In genomic region chr11:88510282-88510850, GRCm38 (mm10) we compare ENCODE assay signal across 23 mouse cellular contexts.
A peak's percentile ranks its signal among the peaks of the same experiment; 100 is the strongest.
DNase-seq lines count a peak whose midpoint lies in the region; ATAC-seq and TF ChIP-seq lines count a peak whose summit lies in the region.
"Had no signal": no experiment of that assay in that cellular context is flagged by ENCODE, and none has a peak within 500 bp of the region (broad histone marks: within the 10 kb centered on the region; RNA-seq: fewer than 3 reads in every experiment).

No protein-coding gene starts in this region.

- H3K4me2 ChIP-seq in intestine, embryonic 15.5 days (replicated peaks): no peak overlapping the region
- H3K4me2 ChIP-seq: hindbrain, embryonic 14.5 days; kidney, embryonic 15.5 days; limb, embryonic 12.5 days; lung, embryonic 15.5 days; midbrain, embryonic 13.5 days; neural tube, embryonic 15.5 days; stomach, embryonic 15.5 days had no signal

- H3K4me1 ChIP-seq in liver, adult 2 months (ENCODE audit: control insufficient read depth, insufficient read depth, low read length): peaks cover 15% of the 10 kb centered on the region
- H3K4me1 ChIP-seq in intestine, embryonic 15.5 days (replicated peaks): peaks cover 10% of the 10 kb centered on the region
- H3K4me1 ChIP-seq in thymus, adult 2 months (replicated peaks; ENCODE audit: control insufficient read depth, insufficient read depth, low read length): peaks cover 4% of the 10 kb centered on the region

- H3K9me3 ChIP-seq in intestine, embryonic 15.5 days: no peaks in the 10 kb centered on the region
- H3K9me3 ChIP-seq: kidney, embryonic 15.5 days; limb, embryonic 12.5 days; lung, embryonic 15.5 days; midbrain, embryonic 13.5 days; neural tube, embryonic 15.5 days; stomach, embryonic 15.5 days had no signal

- DNase-seq in gastrocnemius, adult 2 months: peak; percentile 64
- no peak for DNase-seq in gastrocnemius, postnatal 4 days (ENCODE audit: low spot score in 2 of 2)
- peak; percentile 76 for DNase-seq in liver, adult 2 months (ENCODE audit: extremely low read depth, low read depth, low spot score)
- no peak for DNase-seq in liver
- DNase-seq in cerebellum, adult 9-11 months: peak; percentile 60
- DNase-seq in gastrocnemius, postnatal 25 days: peak; percentile 37
- DNase-seq in thymus, adult 2 months: no peak
- DNase-seq: adrenal gland, postnatal 14 days; heart, adult 11 months; kidney, postnatal 4 days; right cerebral cortex, postnatal 14 days had no signal

- H3K36me3 ChIP-seq in liver, adult 2 months (ENCODE audit: control insufficient read depth, insufficient read depth, low read length): no peaks in the 10 kb centered on the region
- H3K36me3 ChIP-seq in intestine, embryonic 15.5 days: no peaks in the 10 kb centered on the region
- H3K36me3 ChIP-seq in thymus, adult 2 months (ENCODE audit: control insufficient read depth, insufficient read depth, low read length): no peaks in the 10 kb centered on the region
- H3K36me3 ChIP-seq: lung, embryonic 15.5 days; midbrain, embryonic 13.5 days; neural tube, embryonic 15.5 days; stomach, embryonic 15.5 days had no signal

- no peak overlapping the region for H3K9ac ChIP-seq in liver, adult 2 months (ENCODE audit: low read depth, low read length)
- no peak overlapping the region for H3K9ac ChIP-seq in intestine, embryonic 15.5 days
- H3K9ac ChIP-seq: hindbrain, embryonic 14.5 days; kidney, embryonic 15.5 days; limb, embryonic 12.5 days; liver, embryonic 14.5 days; lung, embryonic 15.5 days; midbrain, embryonic 13.5 days; neural tube, embryonic 15.5 days; stomach, embryonic 15.5 days had no signal

- H3K27ac ChIP-seq in gastrocnemius, adult 2 months: peak overlapping the region; percentile 63; the same call in 1 of the 2 replicates
- H3K27ac ChIP-seq in liver, adult 2 months (replicated peaks; ENCODE audit: insufficient read depth, low read depth, low read length): no peak overlapping the region
- H3K27ac ChIP-seq in intestine, embryonic 15.5 days: no peak overlapping the region
- no peak overlapping the region for H3K27ac ChIP-seq in thymus, adult 2 months (ENCODE audit: control insufficient read depth, insufficient read depth, low read length)
- H3K27ac ChIP-seq: hindbrain, embryonic 14.5 days; kidney, embryonic 15.5 days; limb, embryonic 12.5 days; liver, embryonic 14.5 days; lung, embryonic 15.5 days; macrophage; neural tube, embryonic 15.5 days; stomach, embryonic 15.5 days had no signal

- no peak overlapping the region for H3K4me3 ChIP-seq in gastrocnemius, adult 2 months
- no peak overlapping the region for H3K4me3 ChIP-seq in liver, adult 2 months (ENCODE audit: insufficient read depth, low read depth, low read length)
- H3K4me3 ChIP-seq in intestine, embryonic 15.5 days (replicated peaks): no peak overlapping the region
- H3K4me3 ChIP-seq in thymus, adult 2 months (ENCODE audit: control insufficient read depth, insufficient read depth, low read length): no peak overlapping the region
- H3K4me3 ChIP-seq: kidney, embryonic 15.5 days; limb, embryonic 12.5 days; lung, embryonic 15.5 days; midbrain, embryonic 13.5 days; neural tube, embryonic 15.5 days; stomach, embryonic 15.5 days had no signal

- H3K79me2 ChIP-seq in liver, adult 2 months (ENCODE audit: control insufficient read depth, insufficient read depth, low read length): no peaks in the 10 kb centered on the region; the same call in 1 of the 2 replicates

- no peaks in the 10 kb centered on the region for H3K27me3 ChIP-seq in liver, adult 2 months (ENCODE audit: control insufficient read depth, insufficient read depth, low read length)
- no peaks in the 10 kb centered on the region for H3K27me3 ChIP-seq in intestine, embryonic 15.5 days (replicated peaks)
- no peaks in the 10 kb centered on the region for H3K27me3 ChIP-seq in thymus, adult 2 months (ENCODE audit: control insufficient read depth, insufficient read depth, low read length)
- H3K27me3 ChIP-seq: kidney, embryonic 15.5 days; limb, embryonic 12.5 days; lung, embryonic 15.5 days; midbrain, embryonic 13.5 days; neural tube, embryonic 15.5 days; stomach, embryonic 15.5 days had no signal

- 54% methylated on average over 8 of the region's 8 CpGs for WGBS in liver, adult 2 months
- WGBS in intestine, embryonic 15.5 days: 89% methylated on average over 8 of the region's 8 CpGs
- 31% methylated on average over 8 of the region's 8 CpGs for WGBS in thymus, adult 2 months

- TF ChIP-seq POLR2A in liver, adult 2 months (IDR thresholded peaks at IDR 0.05; ENCODE audit: extremely low read depth, insufficient read depth, low read length): no peak
- TF ChIP-seq POLR2A in thymus, adult 2 months (IDR thresholded peaks at IDR 0.05; ENCODE audit: control insufficient read depth, extremely low read depth, insufficient read depth, low read length, poor library complexity): no peak

- intact Hi-C loops in gastrocnemius, adult 2 months (cut with DNase I): loop anchor here (5.0 kb wide), 1 partner anchor 42 kb away; no protein-coding TSS in a partner anchor

- no peak for TF ChIP-seq CTCF in gastrocnemius, adult 2 months (IDR thresholded peaks at IDR 0.05)
- TF ChIP-seq CTCF in liver, adult 2 months (IDR thresholded peaks at IDR 0.05; ENCODE audit: low read depth, low read length): no peak
- TF ChIP-seq CTCF in thymus, adult 2 months (IDR thresholded peaks at IDR 0.05; ENCODE audit: borderline replicate concordance, control insufficient read depth, extremely low read depth, insufficient read depth, low read length, poor library complexity): no peak

- ATAC-seq in intestine, embryonic 15.5 days: no peak
- ATAC-seq: forebrain, embryonic 14.5 days; intestine, embryonic 16.5 days; midbrain, embryonic 13.5 days had no signal

Comparison
In these comparisons a context has a peak if more than half of its experiments do, and no peak if none do; other contexts are left out.
1. DNase-seq: peak in gastrocnemius, adult 2 months (single experiment), liver, adult 2 months (single experiment), cerebellum, adult 9-11 months (single experiment) and gastrocnemius, postnatal 25 days (single experiment); none in gastrocnemius, postnatal 4 days (0 of 2), liver (single experiment) and thymus, adult 2 months (single experiment).